Mouse (Mus musculus) kidney, embryonic 16.5 days (tissue): ENCODE measurements around the gene Fanca. TPM values are rescaled to one million over a fixed set of nuclear protein-coding genes. Genes with fewer than 3 reads are reported as not detected.

Source experiments
- ATAC-seq: fragments of 200-750 bp; cut with Nextera tagmentation; 2 replicates; pipeline ENCODE4 v1.8.0; 2017; ENCODE audit warnings: moderate TSS enrichment; ENCODE audit not compliant: low FRiP score, low TSS enrichment
- H3K27ac ChIP-seq: fragments of 300-500 bp; sonication (generic); 2 replicates; pipeline ENCODE4 v1.5.1; 2014; ENCODE audit warnings: low read length
- H3K27me3 ChIP-seq: fragments of 300-500 bp; sonication (generic); 2 replicates; pipeline ENCODE4 v1.6.1; 2014; ENCODE audit warnings: low read length, control low read depth, mixed read lengths; ENCODE audit not compliant: insufficient read depth
- H3K36me3 ChIP-seq: fragments of 300-500 bp; sonication (generic); 2 replicates; pipeline ENCODE4 v1.6.1; 2014; ENCODE audit warnings: low read length, control low read depth, mixed read lengths; ENCODE audit not compliant: insufficient read depth
- H3K4me1 ChIP-seq: fragments of 300-500 bp; sonication (generic); 2 replicates; pipeline ENCODE4 v1.6.1; 2014; ENCODE audit warnings: low read length, control low read depth, mixed read lengths; ENCODE audit not compliant: insufficient read depth
- H3K4me2 ChIP-seq: fragments of 300-500 bp; sonication (generic); replicated peaks from 2 replicates; pipeline ENCODE4 v1.6.1; 2014; ENCODE audit warnings: low read depth, low read length
- H3K4me3 ChIP-seq: fragments of 300-500 bp; sonication (generic); 2 replicates; pipeline ENCODE4 v1.5.1; 2014; ENCODE audit warnings: mild to moderate bottlenecking, low read length
- H3K9ac ChIP-seq: fragments of 300-500 bp; sonication (generic); replicated peaks from 2 replicates; pipeline ENCODE4 v1.6.1; 2014; ENCODE audit warnings: low read length
- H3K9me3 ChIP-seq: fragments of 300-500 bp; sonication (generic); 2 replicates; pipeline ENCODE4 v1.6.1; 2016; ENCODE audit warnings: low read length, control low read depth
- WGBS: fragments of 180-500 bp; shearing (Covaris S2); extraction: QIAGEN DNeasy Blood & Tissue Kit; methylation state at CpG from one replicate; pipeline ENCODE4 v1.1.7; 2014; 5-methylcytosine and 5-hydroxymethylcytosine counted together
- polyA plus RNA-seq: library from polyadenylated mRNA; unstranded; fragments of >200 nt; fragmentation: Nextera tagmentation; extraction: Ambion mirVana; gene quantifications from 2 replicates; pipeline ENCODE4 v1.2.1, GENCODE M21; 2015

Gene Fanca
- polyA plus RNA-seq, 1 experiment from 2014 or later = 36.6 TPM

DNA sequence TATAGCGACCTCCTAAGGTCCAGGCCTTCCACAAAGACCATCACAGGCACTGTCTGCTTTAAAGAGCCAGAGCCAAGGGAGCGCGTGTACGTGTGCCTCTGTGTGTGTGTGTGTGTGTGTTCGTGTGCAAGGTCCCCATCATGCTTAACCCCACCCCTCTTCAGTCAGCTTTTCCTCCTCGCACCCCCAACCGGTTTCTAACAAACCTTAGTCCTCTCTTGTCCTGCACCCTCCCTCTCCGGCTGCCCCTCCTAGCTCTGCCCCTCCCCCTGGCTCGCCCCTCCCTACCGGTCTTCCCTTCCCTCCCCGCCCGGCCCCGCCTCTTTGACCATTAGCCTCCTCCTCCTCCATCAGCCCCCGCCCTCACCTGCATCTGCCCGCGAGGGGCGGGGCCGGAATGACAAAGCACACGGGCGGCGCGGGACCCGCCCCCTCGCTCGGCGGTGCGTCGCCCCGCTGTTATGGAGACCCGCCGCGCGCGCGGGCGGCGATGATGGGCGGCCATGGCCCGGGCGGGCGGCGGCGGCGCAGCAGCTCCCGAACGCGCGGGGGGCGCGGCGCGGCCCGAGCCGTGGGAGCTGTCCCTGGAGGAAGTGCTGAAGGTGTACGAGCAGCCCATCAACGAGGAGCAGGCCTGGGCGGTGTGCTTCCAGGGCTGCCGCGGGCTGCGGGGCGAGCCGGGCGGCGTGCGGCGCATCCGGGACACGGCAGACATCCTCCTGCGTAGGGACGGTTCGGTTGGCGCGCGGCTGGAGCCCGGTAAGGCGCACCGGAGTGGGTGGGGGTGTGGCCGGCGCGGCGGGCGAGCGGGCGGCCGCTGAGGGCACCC, 14.1 kb upstream of the Fanca start, which contains the start of gene Spire2:
Spire2 (plus strand) TSS at position 452 of the 829 bp plus-strand sequence.
- peak; percentile 89 for ATAC-seq
- H3K27me3 ChIP-seq = 0 out of 2 replicates have a peak, but pooled peaks cover 3% of the 10 kb centered on the region
- H3K4me1 ChIP-seq = peaks cover 16% of the 10 kb centered on the region
- peak within 1 kb of the TSS; percentile 66 for H3K9ac ChIP-seq
- 1% methylated on average over 71 of the region's 85 CpGs for WGBS
- peak within 1 kb of the TSS; percentile 67 for H3K4me3 ChIP-seq
- no peaks in the 10 kb centered on the region for H3K9me3 ChIP-seq
- no peaks in the 10 kb centered on the region for H3K36me3 ChIP-seq
- no peak within 1 kb of the TSS for H3K27ac ChIP-seq
- peak within 1 kb of the TSS; percentile 84 for H3K4me2 ChIP-seq

DNA sequence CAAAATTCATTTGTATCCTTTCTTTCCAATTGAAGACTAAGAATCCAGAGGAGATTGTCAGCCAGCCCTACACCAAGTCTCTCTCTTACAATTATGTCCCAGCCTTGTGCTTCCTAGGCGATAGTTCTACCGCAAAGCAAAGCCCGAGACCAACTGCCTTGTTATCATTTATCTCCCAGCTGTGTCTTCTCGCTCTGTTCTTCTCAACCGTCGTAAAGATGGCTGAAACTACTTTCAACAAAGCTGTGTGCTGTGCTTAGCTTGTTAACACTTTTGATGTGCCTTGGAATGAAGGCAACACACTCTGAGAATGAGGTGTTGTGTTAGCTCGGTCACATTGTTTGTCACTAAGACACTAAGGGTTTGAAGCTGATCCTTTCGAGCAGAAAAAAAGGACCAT, 13.4 kb upstream of the Fanca start:
- Histone ChIP-seq H3K36me3 (no peaks in the 10 kb centered on the region), H3K27me3 (0 out of 2 replicates have a peak, but pooled peaks cover 3% of the 10 kb centered on the region), H3K9me3 (no peaks in the 10 kb centered on the region), H3K27ac (no peak overlapping the region), H3K9ac (no peak overlapping the region), H3K4me2 (peak overlapping the region; percentile 84), H3K4me1 (peaks cover 16% of the 10 kb centered on the region), H3K4me3 (peak overlapping the region; percentile 67; the same call in 1 of the 2 replicates)
- ATAC-seq = no peak
- 33% methylated on average over 8 of the region's 8 CpGs for WGBS

DNA sequence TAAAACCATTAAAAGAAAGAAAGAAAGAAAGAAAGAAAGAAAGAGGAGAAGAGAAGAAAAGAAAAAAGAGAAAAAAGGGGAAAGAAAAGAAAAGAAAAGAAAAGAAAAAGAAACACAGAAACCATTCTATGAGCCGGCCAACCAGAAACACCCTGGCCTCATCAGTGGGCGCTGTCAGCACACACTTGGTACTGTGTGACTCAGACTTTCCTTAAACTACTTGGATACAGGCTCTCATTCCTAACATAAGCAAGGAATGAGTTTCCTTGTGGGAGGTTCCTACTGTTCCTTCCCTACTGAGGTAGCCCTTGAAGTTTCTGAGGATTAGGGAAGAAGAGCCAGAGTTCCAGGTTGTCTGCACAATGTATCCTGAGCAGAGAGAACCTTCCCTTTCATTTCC, 12.9 kb upstream of the Fanca start:
- Histone ChIP-seq H3K4me1 (peaks cover 16% of the 10 kb centered on the region), H3K36me3 (no peaks in the 10 kb centered on the region), H3K4me3 (no peak overlapping the region), H3K4me2 (no peak overlapping the region), H3K9me3 (no peaks in the 10 kb centered on the region), H3K27me3 (0 out of 2 replicates have a peak, but pooled peaks cover 3% of the 10 kb centered on the region), H3K27ac (no peak overlapping the region), H3K9ac (no peak overlapping the region)
- 79% methylated on average over 2 of the region's 2 CpGs for WGBS
- no peak for ATAC-seq

DNA sequence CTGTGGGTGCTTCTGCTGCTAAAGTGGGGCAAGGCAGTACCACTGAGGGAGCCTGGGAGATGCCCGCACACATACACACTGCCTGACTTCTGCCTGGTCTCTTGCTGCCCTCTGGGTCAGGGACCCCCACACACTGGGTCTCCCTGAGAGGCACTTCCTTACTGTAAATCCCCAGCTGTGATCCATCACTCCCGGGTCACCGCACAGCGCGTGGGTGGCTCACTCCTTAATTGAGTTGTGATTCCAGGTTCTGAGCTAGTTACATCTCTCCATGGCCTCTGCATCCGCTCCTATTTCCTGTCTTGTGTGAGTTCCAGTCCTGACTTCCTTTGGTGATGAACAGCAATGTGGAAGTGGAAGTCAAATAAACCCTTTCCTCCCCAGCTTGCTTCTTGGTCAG, 12.3 kb upstream of the Fanca start:
- H3K9ac ChIP-seq = no peak overlapping the region
- no peak overlapping the region for H3K27ac ChIP-seq
- 18% methylated on average over 6 of the region's 6 CpGs for WGBS
- H3K4me2 ChIP-seq = no peak overlapping the region
- H3K9me3 ChIP-seq = no peaks in the 10 kb centered on the region
- no peak overlapping the region for H3K4me3 ChIP-seq
- peaks cover 16% of the 10 kb centered on the region for H3K4me1 ChIP-seq
- H3K36me3 ChIP-seq = no peaks in the 10 kb centered on the region
- no peak for ATAC-seq
- H3K27me3 ChIP-seq = 0 out of 2 replicates have a peak, but pooled peaks cover 3% of the 10 kb centered on the region

DNA sequence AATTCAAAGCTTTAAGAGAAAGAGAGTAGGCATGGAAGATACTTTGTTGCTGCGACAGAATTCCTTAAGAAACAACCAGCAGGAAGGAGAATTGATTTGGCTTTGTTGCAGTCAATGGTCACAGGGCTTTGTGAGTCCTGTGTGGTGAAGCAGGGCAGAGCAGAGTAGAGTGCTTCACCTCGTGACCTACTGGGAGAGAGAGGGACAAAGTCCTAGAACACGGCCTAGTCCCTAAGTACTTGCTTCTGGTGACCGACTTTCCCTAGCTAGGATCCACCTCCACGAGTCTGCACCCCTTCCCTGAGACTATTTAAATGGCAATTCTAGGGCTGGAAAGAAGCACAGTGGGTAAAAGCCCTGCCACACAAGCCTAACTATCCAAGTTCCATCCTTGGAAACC, 11.6 kb upstream of the Fanca start:
- Histone ChIP-seq H3K27ac (no peak overlapping the region), H3K9ac (no peak overlapping the region), H3K4me1 (peaks cover 16% of the 10 kb centered on the region), H3K4me2 (no peak overlapping the region), H3K9me3 (no peaks in the 10 kb centered on the region), H3K4me3 (no peak overlapping the region), H3K27me3 (0 out of 2 replicates have a peak, but pooled peaks cover 3% of the 10 kb centered on the region), H3K36me3 (no peaks in the 10 kb centered on the region)
- no peak for ATAC-seq
- 69% methylated on average over 5 of the region's 5 CpGs for WGBS

DNA sequence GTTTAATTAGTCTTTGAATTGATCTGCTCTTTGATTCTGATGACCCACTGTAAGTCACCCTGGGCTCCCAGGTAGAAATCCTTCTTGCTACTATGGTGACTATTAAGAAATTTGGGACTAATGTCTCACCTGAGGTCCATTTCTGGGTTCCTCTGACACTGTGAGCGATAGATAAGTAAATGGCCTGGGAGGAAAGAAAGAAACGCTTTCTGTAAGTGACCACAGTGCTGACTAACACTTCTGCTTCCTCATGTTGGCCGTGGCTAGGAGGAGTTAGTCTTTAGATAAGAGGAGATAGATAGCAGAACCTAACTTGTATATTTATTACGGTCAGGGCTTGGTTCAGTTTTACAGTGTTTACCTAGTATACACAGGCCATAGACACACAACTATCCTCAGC, 11.0 kb upstream of the Fanca start:
- Histone ChIP-seq H3K9me3 (no peaks in the 10 kb centered on the region), H3K9ac (no peak overlapping the region), H3K36me3 (no peaks in the 10 kb centered on the region), H3K4me2 (no peak overlapping the region), H3K4me3 (no peak overlapping the region), H3K27me3 (0 out of 2 replicates have a peak, but pooled peaks cover 3% of the 10 kb centered on the region), H3K4me1 (peaks cover 16% of the 10 kb centered on the region), H3K27ac (no peak overlapping the region)
- ATAC-seq = no peak
- 79% methylated on average over 4 of the region's 4 CpGs for WGBS

DNA sequence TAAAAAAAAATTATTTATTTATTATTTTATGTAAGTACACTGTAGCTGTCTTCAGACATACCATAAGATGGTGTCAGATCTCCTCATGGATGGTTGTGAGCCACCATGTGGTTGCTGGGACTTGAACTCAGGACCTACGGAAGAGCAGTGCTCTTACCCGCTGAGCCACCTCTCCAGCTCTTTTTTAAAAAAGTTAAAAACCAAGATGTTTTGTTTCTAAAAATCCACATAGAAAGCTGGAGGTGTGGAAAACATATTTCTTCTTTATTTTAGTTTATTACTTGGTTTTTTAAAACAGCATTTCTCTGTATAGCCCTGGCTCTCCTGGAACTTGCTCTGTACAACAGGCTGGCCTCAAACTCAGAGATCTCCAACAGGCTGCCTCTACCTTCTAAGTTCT, 10.2 kb upstream of the Fanca start:
- Histone ChIP-seq H3K4me2 (no peak overlapping the region), H3K27ac (no peak overlapping the region), H3K4me3 (no peak overlapping the region), H3K9ac (no peak overlapping the region), H3K4me1 (peaks cover 16% of the 10 kb centered on the region), H3K27me3 (no peaks in the 10 kb centered on the region), H3K9me3 (no peaks in the 10 kb centered on the region), H3K36me3 (no peaks in the 10 kb centered on the region)
- no peak for ATAC-seq
- WGBS = 95% methylated on average over 2 of the region's 2 CpGs

DNA sequence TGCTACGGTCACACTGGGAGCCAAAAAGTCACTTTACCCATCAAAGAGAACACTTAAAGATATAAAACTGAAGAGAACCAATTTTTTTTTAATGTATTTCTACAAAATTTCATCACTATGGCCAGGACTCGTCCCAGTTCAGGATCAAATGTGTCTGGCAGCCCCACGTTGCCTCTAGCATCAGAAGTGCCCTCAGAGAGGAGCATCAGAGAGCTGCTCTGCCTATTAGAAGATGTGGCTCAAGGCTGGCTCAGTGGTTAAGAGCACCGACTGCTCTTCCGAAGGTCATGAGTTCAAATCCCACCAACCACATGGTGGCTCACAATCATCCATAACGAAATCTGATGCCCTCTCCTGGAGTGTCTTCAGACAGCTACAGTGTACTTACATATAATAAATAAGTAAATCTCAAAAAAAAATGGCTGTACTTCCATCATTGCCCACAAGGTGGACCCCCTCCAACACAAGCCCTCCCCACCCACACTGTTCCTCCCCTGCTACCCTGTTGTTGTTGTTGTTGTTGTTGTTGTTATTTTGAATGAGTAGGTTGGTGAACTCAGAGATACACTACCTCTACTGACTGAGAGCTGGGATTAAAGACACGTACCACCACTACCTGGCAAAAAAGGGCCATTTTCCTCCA, 1.3 kb upstream of the Fanca start:
- no peaks in the 10 kb centered on the region for H3K9me3 ChIP-seq
- no peak overlapping the region for H3K4me2 ChIP-seq
- 34% methylated on average over 7 of the region's 7 CpGs for WGBS
- H3K36me3 ChIP-seq = 0 out of 2 replicates have a peak, but pooled peaks cover 3% of the 10 kb centered on the region
- H3K27ac ChIP-seq = no peak overlapping the region
- no peak overlapping the region for H3K4me3 ChIP-seq
- peaks cover 13% of the 10 kb centered on the region; the same call in 1 of the 2 replicates for H3K4me1 ChIP-seq
- ATAC-seq = no peak
- no peak overlapping the region for H3K9ac ChIP-seq
- no peaks in the 10 kb centered on the region for H3K27me3 ChIP-seq

DNA sequence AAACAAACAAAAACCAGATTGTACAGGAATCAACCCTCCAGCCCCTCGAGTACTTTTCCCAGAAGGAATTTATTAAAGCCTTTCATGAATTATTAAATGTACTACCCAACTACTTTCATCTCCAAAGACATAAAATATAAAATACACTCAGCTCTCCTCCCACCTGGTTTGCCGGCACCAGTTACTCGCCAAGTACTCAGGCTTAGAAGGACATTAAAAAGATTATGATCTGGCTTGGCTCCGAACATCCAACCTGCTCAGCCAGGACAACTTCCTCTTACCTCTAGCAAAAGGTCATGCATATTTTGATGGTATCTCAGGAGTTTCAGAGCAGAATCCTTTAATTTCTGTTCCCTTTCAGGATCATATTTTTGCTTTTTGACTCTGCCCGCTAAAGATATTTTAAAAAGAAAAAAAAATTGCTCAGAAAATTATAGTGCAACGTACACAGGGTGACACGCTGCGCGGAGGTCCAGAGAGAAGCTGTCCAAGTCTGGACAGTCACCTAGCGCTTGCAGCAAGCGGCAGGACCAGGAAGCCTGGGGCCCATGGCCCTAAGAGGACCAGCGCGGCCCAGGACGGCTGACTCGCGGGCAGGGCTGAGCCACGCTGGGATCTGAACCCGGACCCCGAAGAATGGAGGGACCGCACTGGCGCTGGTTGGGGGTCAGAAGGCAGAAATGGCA, 452 bp downstream of the Fanca start:
- H3K36me3 ChIP-seq = 0 out of 2 replicates have a peak, but pooled peaks cover 3% of the 10 kb centered on the region
- H3K4me2 ChIP-seq = peak overlapping the region; percentile 83
- peak overlapping the region; percentile 79 for H3K4me3 ChIP-seq
- H3K9ac ChIP-seq = peak overlapping the region; percentile 81
- 2% methylated on average over 21 of the region's 21 CpGs for WGBS
- peak overlapping the region; percentile 85 for H3K27ac ChIP-seq
- peak; percentile 86 for ATAC-seq
- H3K4me1 ChIP-seq = peaks cover 13% of the 10 kb centered on the region; the same call in 1 of the 2 replicates
- H3K9me3 ChIP-seq = no peaks in the 10 kb centered on the region
- H3K27me3 ChIP-seq = no peaks in the 10 kb centered on the region
